Mouse (Mus musculus) thymus, postnatal 14 days (tissue): ENCODE measurements around the gene Klra10.
"Not testable (repeated sequence)": the region's sequence is repeated elsewhere in the genome, so short reads cannot be mapped to it uniquely, and the experiment has no call there.

ENCODE experiments used
- DNase-seq: peaks from one replicate; pipeline ENCODE4 v3.0.0; 2021

Gene Klra10

GRCm38 (mm10) chr6:130281828-130282227 is at the start of gene Klra10:
Gene Klra10, minus strand, starts transcription at chr6:130281928.
- not testable (repeated sequence) for DNase-seq

DNA sequence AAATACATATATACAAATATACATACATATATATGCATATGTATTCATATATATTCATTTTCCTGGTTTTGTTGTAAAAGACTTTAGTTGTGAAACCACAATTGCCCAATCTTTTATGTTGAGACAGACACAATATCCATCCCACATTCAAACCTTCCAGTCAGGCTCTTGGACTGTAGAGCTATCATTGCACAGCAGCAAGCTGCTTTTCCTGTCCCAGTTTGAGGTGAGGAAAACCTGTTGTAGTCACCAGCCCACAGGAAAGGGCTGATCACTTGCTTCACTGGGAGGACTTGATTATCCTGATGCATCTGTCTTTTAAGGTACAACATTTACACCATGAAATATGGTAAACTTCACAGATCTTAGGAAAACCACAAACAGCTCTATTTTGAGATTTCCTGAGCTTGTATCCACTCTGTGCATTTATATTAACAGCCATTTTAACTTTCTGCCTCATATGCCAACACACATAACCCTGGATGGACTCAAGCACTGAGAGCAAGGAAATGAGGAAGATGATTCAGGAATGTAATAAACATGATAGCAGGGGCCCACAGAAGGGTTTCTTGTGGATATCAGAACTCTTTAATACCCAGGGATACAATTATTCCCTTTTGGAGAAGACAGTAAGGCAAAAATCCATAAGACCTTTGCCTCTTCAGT is 6.4 kb upstream of the Klra10 start:
- no peak for DNase-seq

GRCm38 (mm10) chr6:130255326-130255725 is 26.4 kb downstream of the Klra10 start:
- DNase-seq: no peak

DNA sequence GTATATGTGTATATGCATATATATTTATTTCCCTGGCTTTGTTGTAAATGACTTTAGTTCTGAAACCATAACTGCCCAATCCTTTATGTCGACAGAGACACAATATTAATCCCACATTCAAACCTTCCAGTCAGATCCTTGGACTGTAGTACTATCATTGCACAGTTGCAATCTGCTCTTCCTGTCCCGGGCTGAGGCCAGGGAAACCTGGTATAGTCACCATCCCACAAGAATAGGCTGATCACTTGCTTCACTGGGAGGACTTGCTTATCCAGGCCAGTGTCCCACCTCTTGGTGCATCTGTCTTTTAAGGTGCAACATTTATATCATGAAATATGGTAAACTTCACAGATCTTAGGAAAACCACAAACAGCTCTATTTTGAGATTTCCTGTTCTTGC is 44.2 kb downstream of the Klra10 start:
- no peak for DNase-seq

DNA sequence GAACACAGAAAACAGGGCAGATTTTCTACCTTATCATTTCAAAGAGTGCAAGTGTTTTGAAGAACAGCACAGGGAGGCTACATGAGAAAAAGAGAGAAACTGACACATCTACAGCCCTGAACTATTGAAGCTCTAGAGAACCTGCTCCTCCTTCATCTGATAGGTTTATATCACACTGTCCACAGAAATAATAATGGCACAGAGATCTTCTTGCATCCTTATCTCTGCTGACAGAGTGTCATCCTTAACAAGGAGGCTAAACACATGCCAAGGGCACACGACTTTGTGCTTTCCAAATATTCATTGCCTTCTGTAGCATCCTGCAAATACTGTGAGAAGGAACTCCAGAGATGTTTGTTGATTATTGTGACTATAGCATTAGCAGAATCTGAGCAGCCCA is 45.1 kb downstream of the Klra10 start:
- DNase-seq: no peak

DNA sequence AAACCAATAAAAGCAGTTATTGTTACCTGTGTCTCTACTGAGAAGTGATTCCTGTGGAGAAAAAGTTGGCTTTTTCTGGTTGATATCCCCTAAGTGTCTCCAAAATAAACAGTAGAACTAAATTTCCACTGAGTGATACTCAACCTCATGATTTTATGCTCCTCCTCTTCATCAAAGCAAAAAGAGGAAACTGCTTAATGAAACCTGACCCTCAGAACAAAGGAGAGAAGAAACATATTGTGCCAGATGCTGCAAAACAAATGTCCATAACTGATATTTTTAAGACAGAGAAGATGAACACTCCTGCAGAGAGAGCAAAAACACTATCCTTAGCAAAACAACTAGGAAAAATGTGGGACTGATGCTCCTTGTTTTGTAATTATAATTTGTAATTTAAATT is 48.5 kb downstream of the Klra10 start, which contains the start of gene Klra7:
Gene Klra7, minus strand, starts transcription at position 101 of the 400 bp plus-strand sequence.
- no peak for DNase-seq
